Mouse (Mus musculus): Measurements from ENCODE around the gene Nosip. TPM values are rescaled to one million over a fixed set of nuclear protein-coding genes. Genes with fewer than 3 reads are reported as not detected.
"Not testable (repeated sequence)": the region's sequence is repeated elsewhere in the genome, so short reads cannot be mapped to it uniquely, and the experiment has no call there.

Gene Nosip
- polyA plus RNA-seq, 1 experiment from 2014 or later: 69.8 TPM

GRCm38 (mm10) chr7:45110089-45110488 is 47.9 kb downstream of the Nosip start:
- not testable (repeated sequence) for H3K9me3 ChIP-seq; H3K27me3 ChIP-seq; H3K4me3 ChIP-seq; ATAC-seq (ENCODE audit: low FRiP score, low read depth); H3K9ac ChIP-seq; H3K27ac ChIP-seq (replicated peaks); H3K36me3 ChIP-seq; H3K4me2 ChIP-seq; H3K4me1 ChIP-seq (replicated peaks)
- 93% methylated on average over 4 of the region's 4 CpGs for WGBS

GRCm38 (mm10) chr7:45111940-45112339 is 49.7 kb downstream of the Nosip start:
- no peak overlapping the region for H3K9ac ChIP-seq
- H3K9me3 ChIP-seq: no peaks in the 10 kb centered on the region
- WGBS: 73% methylated on average over 2 of the region's 2 CpGs
- H3K27me3 ChIP-seq: no peaks in the 10 kb centered on the region
- no peak overlapping the region for H3K4me3 ChIP-seq
- H3K4me1 ChIP-seq (replicated peaks): no peaks in the 10 kb centered on the region
- 0 out of 2 replicates have a peak, but pooled peaks cover 3% of the 10 kb centered on the region for H3K36me3 ChIP-seq
- ATAC-seq (ENCODE audit: low FRiP score, low read depth): no peak
- no peak overlapping the region for H3K4me2 ChIP-seq
- no peak overlapping the region for H3K27ac ChIP-seq (replicated peaks)

DNA sequence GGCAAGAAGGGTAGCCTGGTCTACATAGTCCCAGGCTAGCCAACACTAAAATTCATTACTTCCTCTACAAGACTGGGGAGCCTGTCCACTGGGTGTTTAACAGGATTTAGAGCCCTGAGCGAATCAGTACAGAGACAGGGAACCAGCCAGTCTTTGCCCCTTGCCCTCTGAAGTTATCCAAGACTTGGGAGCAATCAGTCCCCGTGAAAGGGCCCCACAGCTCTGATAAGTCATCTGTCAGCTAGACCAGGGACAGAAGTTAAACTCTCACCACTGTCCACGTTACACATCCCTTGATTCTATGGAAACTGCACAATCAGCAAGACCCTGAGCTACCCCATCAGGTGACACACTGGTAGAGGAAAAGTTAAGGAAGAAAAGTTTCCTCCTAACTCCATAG is 50.3 kb downstream of the Nosip start:
- Histone ChIP-seq H3K27ac (replicated peaks) (no peak overlapping the region), H3K36me3 (0 out of 2 replicates have a peak, but pooled peaks cover 3% of the 10 kb centered on the region), H3K27me3 (no peaks in the 10 kb centered on the region), H3K4me1 (replicated peaks) (no peaks in the 10 kb centered on the region), H3K9ac (no peak overlapping the region), H3K4me3 (no peak overlapping the region), H3K9me3 (no peaks in the 10 kb centered on the region), H3K4me2 (no peak overlapping the region)
- 86% methylated on average over 3 of the region's 3 CpGs for WGBS
- no peak for ATAC-seq (ENCODE audit: low FRiP score, low read depth)

DNA sequence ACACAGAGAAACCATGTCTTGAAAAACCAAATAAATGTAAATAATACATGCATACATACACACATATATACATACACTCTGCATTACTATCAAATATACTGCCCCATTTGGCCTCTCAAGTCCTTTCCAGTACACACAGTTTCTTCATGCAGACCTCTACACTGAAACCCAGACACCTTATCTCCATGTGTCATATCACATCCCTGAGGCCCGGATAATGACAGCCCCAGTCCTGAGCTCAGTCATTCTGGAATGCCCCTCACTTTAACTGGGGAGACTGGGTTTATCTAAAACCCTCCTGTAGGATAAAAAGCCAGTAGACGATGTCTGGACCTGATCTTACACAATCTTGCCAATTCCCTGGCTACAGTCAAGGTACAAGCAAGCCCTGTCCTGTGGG is 51.2 kb downstream of the Nosip start:
- Histone ChIP-seq H3K4me3 (no peak overlapping the region), H3K9me3 (no peaks in the 10 kb centered on the region), H3K36me3 (0 out of 2 replicates have a peak, but pooled peaks cover 3% of the 10 kb centered on the region), H3K27ac (replicated peaks) (no peak overlapping the region), H3K4me2 (no peak overlapping the region), H3K27me3 (no peaks in the 10 kb centered on the region), H3K4me1 (replicated peaks) (no peaks in the 10 kb centered on the region), H3K9ac (no peak overlapping the region)
- ATAC-seq (ENCODE audit: low FRiP score, low read depth): no peak
- 87% methylated on average over 2 of the region's 2 CpGs for WGBS

GRCm38 (mm10) chr7:45117566-45117965 is 55.3 kb downstream of the Nosip start:
- H3K9ac ChIP-seq: no peak overlapping the region
- peaks cover 14% of the 10 kb centered on the region for H3K4me1 ChIP-seq (replicated peaks)
- no peaks in the 10 kb centered on the region for H3K27me3 ChIP-seq
- no peak for ATAC-seq (ENCODE audit: low FRiP score, low read depth)
- H3K4me2 ChIP-seq: no peak overlapping the region
- no peak overlapping the region for H3K27ac ChIP-seq (replicated peaks)
- WGBS: 78% methylated on average over 8 of the region's 8 CpGs
- H3K36me3 ChIP-seq: peaks cover 38% of the 10 kb centered on the region
- no peaks in the 10 kb centered on the region for H3K9me3 ChIP-seq
- no peak overlapping the region for H3K4me3 ChIP-seq

DNA sequence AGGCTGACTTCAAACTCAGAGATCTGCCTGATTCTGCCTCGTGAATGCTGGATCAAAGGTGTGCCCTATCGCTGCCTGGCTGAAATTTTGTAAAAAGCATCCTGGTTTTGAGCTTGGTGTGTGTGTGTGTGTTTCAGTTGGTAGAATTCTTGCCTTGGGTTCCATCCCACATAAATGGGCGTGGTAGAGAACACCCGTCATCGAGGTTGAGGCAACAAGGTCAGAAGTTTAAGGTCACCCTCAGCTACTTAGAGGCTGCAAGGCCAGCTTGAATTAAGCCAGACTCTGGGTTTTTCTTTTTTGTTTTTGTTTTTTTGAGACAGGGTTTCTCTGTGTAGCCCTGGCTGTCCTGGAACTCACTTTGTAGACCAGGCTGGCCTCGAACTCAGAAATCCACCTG is 56.1 kb downstream of the Nosip start:
- Histone ChIP-seq H3K4me2 (no peak overlapping the region), H3K9me3 (no peaks in the 10 kb centered on the region), H3K27ac (replicated peaks) (no peak overlapping the region), H3K9ac (no peak overlapping the region), H3K36me3 (peaks cover 45% of the 10 kb centered on the region), H3K4me1 (replicated peaks) (peaks cover 22% of the 10 kb centered on the region), H3K4me3 (no peak overlapping the region), H3K27me3 (no peaks in the 10 kb centered on the region)
- WGBS: 90% methylated on average over 6 of the region's 6 CpGs
- no peak for ATAC-seq (ENCODE audit: low FRiP score, low read depth)

DNA sequence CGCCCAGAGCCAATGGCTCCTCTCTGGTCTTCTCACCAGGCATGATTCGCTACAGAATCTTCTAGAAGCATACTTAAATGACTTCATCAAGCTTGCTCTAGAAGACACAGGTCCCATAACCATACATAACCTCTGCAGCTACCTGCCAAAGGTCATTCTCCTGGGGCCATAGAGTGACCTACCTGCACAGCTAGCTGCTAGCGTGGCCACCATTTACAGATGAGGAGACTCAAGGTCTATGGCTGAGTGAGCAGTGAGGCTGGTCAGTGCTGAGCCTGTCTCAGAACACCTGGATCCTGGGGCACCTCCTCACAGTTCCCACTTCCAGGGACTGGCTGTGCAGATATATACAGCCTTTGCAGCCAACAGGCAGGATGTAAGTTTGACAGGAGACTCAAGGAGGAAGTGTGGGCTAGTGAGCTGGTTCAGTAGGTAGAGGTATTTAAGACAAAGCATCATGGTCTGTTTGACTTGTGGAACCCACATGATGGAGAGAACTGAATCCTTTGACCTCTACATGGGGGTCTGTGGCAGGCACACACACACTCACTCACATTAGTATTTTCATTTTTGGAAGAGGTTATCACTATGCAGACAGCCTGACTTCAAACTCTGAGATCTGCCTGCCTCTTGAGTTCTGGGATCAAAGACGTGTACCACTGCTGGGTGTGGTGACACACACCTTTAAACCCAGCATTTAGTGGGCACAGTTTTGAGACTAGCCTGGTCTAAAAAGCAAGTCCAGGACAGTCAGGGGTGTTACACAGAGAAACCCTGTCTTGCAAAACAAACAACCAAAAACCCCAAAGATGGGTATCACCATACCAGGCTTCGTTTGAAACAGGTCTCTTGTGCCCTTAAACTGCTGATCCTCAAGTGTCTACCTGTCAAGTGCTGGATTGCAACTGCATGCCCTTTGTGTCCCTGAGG is 57.8 kb downstream of the Nosip start:
- Histone ChIP-seq H3K27ac (replicated peaks) (no peak overlapping the region), H3K9ac (no peak overlapping the region), H3K4me2 (no peak overlapping the region), H3K9me3 (no peaks in the 10 kb centered on the region), H3K4me1 (replicated peaks) (peaks cover 30% of the 10 kb centered on the region), H3K36me3 (peaks cover 45% of the 10 kb centered on the region), H3K4me3 (no peak overlapping the region), H3K27me3 (no peaks in the 10 kb centered on the region)
- no peak for ATAC-seq (ENCODE audit: low FRiP score, low read depth)
- WGBS: 80% methylated on average over 5 of the region's 5 CpGs

- H3K36me3 ChIP-seq: peaks cover 59% of the 10 kb centered on the region
- H3K4me2 ChIP-seq: no peak overlapping the region
- H3K27ac ChIP-seq (replicated peaks): 0 out of 2 replicates have a peak overlapping the region, but pooled peaks have one; percentile 24
- peaks cover 40% of the 10 kb centered on the region for H3K4me1 ChIP-seq (replicated peaks)
- peak overlapping the region; percentile 28; the same call in 1 of the 2 replicates for H3K9ac ChIP-seq
- ATAC-seq (ENCODE audit: low FRiP score, low read depth): no peak
- no peak overlapping the region for H3K4me3 ChIP-seq
- H3K27me3 ChIP-seq: no peaks in the 10 kb centered on the region
- 75% methylated on average over 8 of the region's 8 CpGs for WGBS
- H3K9me3 ChIP-seq: no peaks in the 10 kb centered on the region
Measured at GRCm38 (mm10) chr7:45121404-45121803, 59.2 kb downstream of the Nosip start.

DNA sequence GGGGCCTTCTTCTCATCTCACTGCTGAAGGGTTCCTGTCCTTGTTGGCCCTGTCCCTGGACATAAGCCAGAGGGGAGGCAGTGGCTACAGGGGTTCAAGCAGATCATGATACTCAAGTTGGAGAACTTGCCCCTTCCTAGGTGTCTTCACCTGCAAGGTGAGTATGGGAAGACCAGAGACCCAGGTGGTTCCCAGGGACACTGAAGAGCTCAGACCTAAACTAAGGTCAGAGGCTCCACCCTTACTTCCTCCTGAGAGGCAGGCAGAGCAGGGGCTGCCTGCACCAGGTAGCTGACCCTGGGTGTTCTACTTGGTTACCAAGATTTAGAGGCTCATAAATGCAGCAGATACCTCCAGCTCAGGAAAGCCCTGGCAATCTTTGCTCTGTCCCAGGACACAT is 59.7 kb downstream of the Nosip start:
- Histone ChIP-seq H3K4me2 (no peak overlapping the region), H3K9ac (peak overlapping the region; percentile 28; the same call in 1 of the 2 replicates), H3K4me1 (replicated peaks) (peaks cover 46% of the 10 kb centered on the region), H3K27me3 (no peaks in the 10 kb centered on the region), H3K9me3 (no peaks in the 10 kb centered on the region), H3K4me3 (no peak overlapping the region), H3K27ac (replicated peaks) (0 out of 2 replicates have a peak overlapping the region, but pooled peaks have one; percentile 24), H3K36me3 (peaks cover 62% of the 10 kb centered on the region)
- no peak for ATAC-seq (ENCODE audit: low FRiP score, low read depth)

- H3K27ac ChIP-seq (replicated peaks): peak overlapping the region; percentile 91; the same call in 1 of the 2 replicates
Measured at GRCm38 (mm10) chr7:45122561-45123185, 60.4 kb downstream of the Nosip start.

DNA sequence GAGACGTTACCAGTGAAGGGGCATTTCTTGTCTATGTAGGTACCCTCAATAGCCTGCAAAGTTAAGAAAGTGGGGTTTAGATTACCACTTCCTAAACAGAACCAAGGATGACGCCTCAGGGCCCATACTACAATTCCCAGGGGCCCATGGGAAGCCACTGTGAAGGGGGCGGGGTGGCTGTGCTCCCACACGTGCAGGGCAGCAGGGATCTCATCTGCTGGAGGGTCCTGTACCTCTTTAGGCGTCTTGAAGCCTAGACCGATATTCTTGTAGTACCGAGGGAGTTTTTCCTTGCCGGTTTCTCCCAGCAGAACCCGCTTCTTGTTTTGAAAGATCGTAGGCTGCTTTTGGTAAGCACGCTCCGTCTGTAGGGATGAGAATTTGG is 60.9 kb downstream of the Nosip start:
- H3K4me1 ChIP-seq (replicated peaks): peaks cover 55% of the 10 kb centered on the region
- peaks cover 67% of the 10 kb centered on the region for H3K36me3 ChIP-seq
- H3K9ac ChIP-seq: peak overlapping the region; percentile 95
- H3K4me2 ChIP-seq: peak overlapping the region; percentile 80
- no peaks in the 10 kb centered on the region for H3K27me3 ChIP-seq
- no peak for ATAC-seq (ENCODE audit: low FRiP score, low read depth)
- peak overlapping the region; percentile 76 for H3K4me3 ChIP-seq
- no peaks in the 10 kb centered on the region for H3K9me3 ChIP-seq
- peak overlapping the region; percentile 91 for H3K27ac ChIP-seq (replicated peaks)
- WGBS: 26% methylated on average over 12 of the region's 12 CpGs

More at GRCm38 (mm10) chr7:45122561-45123185, 60.4 kb downstream of the Nosip start:
- 89% methylated on average over 15 of the region's 15 CpGs for WGBS
- peak overlapping the region; percentile 95 for H3K9ac ChIP-seq
- H3K9me3 ChIP-seq: no peaks in the 10 kb centered on the region
- ATAC-seq (ENCODE audit: low FRiP score, low read depth): no peak
- peaks cover 67% of the 10 kb centered on the region for H3K36me3 ChIP-seq
- H3K4me3 ChIP-seq: peak overlapping the region; percentile 76
- peaks cover 53% of the 10 kb centered on the region for H3K4me1 ChIP-seq (replicated peaks)
- peak overlapping the region; percentile 80 for H3K4me2 ChIP-seq
- H3K27me3 ChIP-seq: no peaks in the 10 kb centered on the region

All from hindbrain, embryonic 15.5 days (tissue).